Mouse (Mus musculus) cortical plate, adult 2 months (tissue): Measurements from ENCODE around the gene Il23a.

ENCODE experiments used
- CTCF ChIP-seq: fragments of 200-500 bp; IDR thresholded peaks from 2 replicates; pipeline ENCODE4 v1.5.1; 2011; ENCODE audit warnings: mild to moderate bottlenecking, control low read depth, low read length; ENCODE audit not compliant: insufficient read depth; ENCODE audit errors: extremely low read depth
- POLR2A ChIP-seq: fragments of 200-500 bp; IDR thresholded peaks from 2 replicates; pipeline ENCODE4 v1.6.1; 2011; ENCODE audit warnings: mild to moderate bottlenecking, low read length, control low read depth; ENCODE audit not compliant: insufficient read depth; ENCODE audit errors: extremely low read depth

DNA sequence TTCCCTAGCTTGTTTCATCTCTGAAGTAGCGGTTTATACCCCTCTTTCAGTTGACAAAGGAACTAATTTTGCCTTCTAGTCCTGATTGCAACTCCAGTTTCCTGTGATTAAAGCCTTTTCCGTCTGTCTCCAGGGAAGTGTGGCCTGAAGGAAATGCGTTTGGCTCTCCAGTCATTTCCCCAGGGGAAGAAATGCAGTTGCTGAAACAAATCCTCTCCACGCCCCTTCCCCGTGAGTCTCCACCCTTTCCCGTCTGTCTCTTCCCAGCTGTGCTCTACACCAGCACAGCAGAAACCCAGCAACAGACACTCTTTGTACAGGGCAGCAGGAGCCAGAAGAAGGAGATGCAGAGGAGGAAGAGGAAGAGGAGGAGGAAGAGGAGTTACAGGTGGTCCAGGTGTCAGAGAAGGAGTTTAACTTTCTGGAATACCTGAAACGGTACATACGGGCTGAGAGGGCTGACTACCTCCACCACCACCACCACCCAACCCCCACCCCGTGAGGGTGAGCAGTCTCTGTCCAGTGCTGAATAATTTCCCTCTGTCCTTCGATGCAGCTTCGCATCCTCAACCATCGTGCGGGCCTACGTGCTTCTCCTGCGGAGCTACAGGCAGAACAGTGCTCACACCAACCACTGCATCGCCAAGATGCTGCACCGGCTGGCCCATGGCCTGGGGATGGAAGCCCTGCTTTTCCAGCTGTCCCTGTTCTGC is 51.4 kb downstream of the Il23a start:
- TF ChIP-seq POLR2A = no peak
- TF ChIP-seq CTCF = no peak
